Mouse (Mus musculus): ENCODE data around the gene Znrf1. TPM values are rescaled to one million over a fixed set of nuclear protein-coding genes. Genes with fewer than 3 reads are reported as not detected.

Gene Znrf1
- polyA plus RNA-seq, 1 experiment from 2014 or later, result 64.8 TPM

DNA sequence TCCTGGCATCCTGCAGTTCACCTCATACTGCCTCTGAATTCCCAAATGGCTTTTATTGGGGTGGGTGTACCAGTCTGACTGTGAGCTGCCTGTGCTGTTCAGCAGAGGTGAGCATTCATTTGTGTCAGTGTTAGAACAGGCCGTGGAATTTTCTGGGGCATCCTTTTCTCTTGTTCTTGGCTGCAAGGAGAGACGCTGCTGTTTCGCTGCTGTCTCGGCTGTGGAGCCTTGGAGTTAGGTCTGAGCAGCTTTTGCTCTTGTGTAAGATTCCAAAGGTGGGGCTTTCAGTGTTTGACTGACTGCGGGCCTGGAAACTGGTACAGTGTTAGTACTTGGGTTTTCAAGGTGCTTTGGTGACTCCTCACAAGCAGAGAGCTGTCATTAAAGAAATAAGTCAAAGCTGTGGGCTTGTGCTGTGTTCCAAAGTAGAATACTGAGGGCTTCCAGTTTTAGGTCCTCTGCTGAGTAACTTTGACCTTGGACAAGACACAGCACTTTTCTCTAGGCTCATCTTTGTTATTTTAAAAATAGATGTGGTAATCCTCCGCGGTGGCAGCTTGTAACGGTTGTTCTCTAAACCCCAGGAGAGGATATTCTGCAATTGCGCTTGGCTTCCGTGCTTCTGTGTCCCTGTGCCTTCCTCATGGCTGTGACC is 3.7 kb downstream of the Znrf1 start:
- DNase-seq (ENCODE audit: low spot score), result no peak
- H3K27me3 ChIP-seq (ENCODE audit: control insufficient read depth, insufficient read depth, low read length), result no peaks in the 10 kb centered on the region
- 75% methylated on average over 10 of the region's 10 CpGs for WGBS

DNA sequence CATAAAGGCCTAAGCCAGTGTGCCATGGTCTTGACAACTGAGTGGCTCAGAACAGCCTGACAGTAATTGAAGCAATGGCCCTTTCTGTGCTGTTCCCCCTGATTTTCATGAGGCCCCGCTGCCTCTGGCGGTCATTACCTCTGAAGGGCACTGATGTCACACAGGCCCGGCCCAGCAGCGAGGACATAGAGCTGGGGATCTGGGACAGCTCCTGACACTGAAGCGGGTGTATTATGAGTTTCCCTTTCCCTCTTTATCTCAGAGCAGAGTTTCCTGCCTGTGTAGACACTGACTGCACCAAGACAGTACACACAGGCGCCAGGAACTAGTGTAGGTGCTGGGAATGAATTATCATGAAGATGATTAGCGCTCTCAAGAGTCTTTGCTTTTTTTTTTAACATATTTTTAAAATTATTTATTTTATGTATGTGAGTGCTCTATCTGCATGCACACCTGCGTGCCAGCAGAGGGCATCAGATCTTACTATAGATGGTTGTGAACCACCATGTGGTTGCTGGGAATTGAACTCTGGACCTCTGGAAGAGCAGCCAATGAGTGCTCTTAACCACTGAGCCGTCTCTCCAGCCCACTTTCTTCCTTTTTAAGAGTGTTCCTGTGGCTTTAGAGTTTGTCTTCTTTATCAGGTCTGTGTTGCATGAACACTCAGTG is 7.9 kb downstream of the Znrf1 start:
- 94% methylated on average over 9 of the region's 9 CpGs for WGBS
- Histone ChIP-seq H3K4me2 (ENCODE audit: low read depth) (no peak overlapping the region), H3K4me3 (ENCODE audit: low read depth, low read length) (no peak overlapping the region), H3K27me3 (ENCODE audit: control insufficient read depth, insufficient read depth, low read length) (no peaks in the 10 kb centered on the region), H3K9ac (ENCODE audit: low read length) (no peak overlapping the region), H3K9me3 (ENCODE audit: control insufficient read depth, low read length) (no peaks in the 10 kb centered on the region), H3K27ac (ENCODE audit: low read depth, low read length) (no peak overlapping the region), H3K36me3 (ENCODE audit: control insufficient read depth, insufficient read depth, low read length) (0 out of 2 replicates have a peak, but pooled peaks cover 2% of the 10 kb centered on the region), H3K4me1 (ENCODE audit: control insufficient read depth, insufficient read depth, low read length) (peaks cover 14% of the 10 kb centered on the region)
- no peak for ATAC-seq (ENCODE audit: insufficient read depth, low FRiP score, low TSS enrichment)
- DNase-seq (ENCODE audit: low spot score), result no peak

More for the DNA sequence above, 3.7 kb downstream of the Znrf1 start:
- no peak overlapping the region for H3K27ac ChIP-seq (ENCODE audit: low read depth, low read length)
- ATAC-seq (ENCODE audit: insufficient read depth, low FRiP score, low TSS enrichment), result no peak
- peaks cover 26% of the 10 kb centered on the region for H3K4me1 ChIP-seq (ENCODE audit: control insufficient read depth, insufficient read depth, low read length)
- H3K36me3 ChIP-seq (ENCODE audit: control insufficient read depth, insufficient read depth, low read length), result 0 out of 2 replicates have a peak, but pooled peaks cover 2% of the 10 kb centered on the region
- H3K9me3 ChIP-seq (ENCODE audit: control insufficient read depth, low read length), result no peaks in the 10 kb centered on the region
- H3K4me3 ChIP-seq (ENCODE audit: low read depth, low read length), result peak overlapping the region; percentile 12; the same call in 1 of the 2 replicates
- H3K4me2 ChIP-seq (ENCODE audit: low read depth), result peak overlapping the region; percentile 87
- H3K9ac ChIP-seq (ENCODE audit: low read length), result peak overlapping the region; percentile 29; the same call in 1 of the 2 replicates

DNA sequence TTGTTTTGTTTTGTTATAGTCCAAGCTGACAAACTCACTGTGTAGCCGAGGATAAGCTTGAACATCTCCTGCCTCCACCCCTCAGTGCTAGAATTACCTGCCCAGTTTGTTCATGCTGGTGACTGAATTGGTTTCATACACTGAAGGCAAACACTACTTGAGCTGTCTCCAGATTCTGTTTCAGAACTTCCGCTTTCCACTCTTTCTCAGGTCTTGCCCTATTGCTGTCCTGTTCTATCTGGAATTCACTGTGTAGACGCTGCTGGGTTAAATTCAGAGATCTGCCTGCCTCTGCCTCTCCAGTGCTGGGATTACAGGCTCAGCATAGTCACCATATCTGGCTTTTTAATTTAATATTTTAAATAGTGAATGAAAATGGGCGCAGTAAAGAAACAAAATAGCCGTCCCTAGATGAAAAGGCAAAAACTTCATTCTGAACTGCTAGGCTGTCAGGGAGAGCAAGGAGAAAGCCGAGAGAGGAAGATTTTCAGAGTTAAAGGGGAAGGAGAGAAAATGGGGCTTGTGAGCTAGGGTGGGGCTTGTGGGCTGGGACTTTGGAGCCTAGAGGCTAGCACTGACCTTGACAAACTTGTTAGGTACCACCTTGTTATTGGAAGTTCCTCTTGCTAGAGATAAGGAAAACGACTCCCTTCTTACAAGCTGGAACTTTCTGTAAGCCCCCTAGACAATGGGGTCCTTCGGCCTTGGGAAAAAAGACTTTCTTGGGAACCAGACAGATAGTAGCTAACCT is 9.7 kb downstream of the Znrf1 start:
- H3K4me1 ChIP-seq (ENCODE audit: control insufficient read depth, insufficient read depth, low read length), result peaks cover 5% of the 10 kb centered on the region
- H3K27ac ChIP-seq (ENCODE audit: low read depth, low read length), result no peak overlapping the region
- no peaks in the 10 kb centered on the region for H3K27me3 ChIP-seq (ENCODE audit: control insufficient read depth, insufficient read depth, low read length)
- no peak overlapping the region for H3K4me3 ChIP-seq (ENCODE audit: low read depth, low read length)
- no peaks in the 10 kb centered on the region for H3K9me3 ChIP-seq (ENCODE audit: control insufficient read depth, low read length)
- no peak for DNase-seq (ENCODE audit: low spot score)
- no peak for ATAC-seq (ENCODE audit: insufficient read depth, low FRiP score, low TSS enrichment)
- WGBS, result 91% methylated on average over 8 of the region's 8 CpGs
- no peak overlapping the region for H3K4me2 ChIP-seq (ENCODE audit: low read depth)
- H3K9ac ChIP-seq (ENCODE audit: low read length), result no peak overlapping the region
- 0 out of 2 replicates have a peak, but pooled peaks cover 2% of the 10 kb centered on the region for H3K36me3 ChIP-seq (ENCODE audit: control insufficient read depth, insufficient read depth, low read length)

DNA sequence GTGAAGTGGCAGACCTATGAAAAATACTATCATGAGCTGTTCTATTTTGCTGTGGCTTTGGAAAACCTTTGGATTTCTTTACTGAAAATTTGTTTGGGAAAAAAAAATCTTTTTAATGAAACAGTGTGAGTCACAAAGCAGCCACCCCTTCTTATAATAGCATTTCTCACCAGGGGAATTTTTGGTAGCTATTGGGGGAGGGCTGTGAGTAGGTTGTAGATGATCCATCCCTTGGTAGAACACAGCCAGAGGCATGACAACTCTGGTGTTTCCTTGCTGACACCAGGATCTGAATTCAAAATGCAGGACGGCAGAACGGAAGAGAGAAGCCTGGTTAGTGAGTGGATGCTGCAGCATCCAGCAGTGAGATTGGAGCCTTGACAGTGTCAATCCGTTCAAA is 11.2 kb downstream of the Znrf1 start:
- Histone ChIP-seq H3K36me3 (ENCODE audit: control insufficient read depth, insufficient read depth, low read length) (0 out of 2 replicates have a peak, but pooled peaks cover 2% of the 10 kb centered on the region), H3K4me3 (ENCODE audit: low read depth, low read length) (no peak overlapping the region), H3K4me1 (ENCODE audit: control insufficient read depth, insufficient read depth, low read length) (0 out of 2 replicates have a peak, but pooled peaks cover 3% of the 10 kb centered on the region), H3K9me3 (ENCODE audit: control insufficient read depth, low read length) (no peaks in the 10 kb centered on the region), H3K27ac (ENCODE audit: low read depth, low read length) (no peak overlapping the region), H3K4me2 (ENCODE audit: low read depth) (no peak overlapping the region), H3K9ac (ENCODE audit: low read length) (no peak overlapping the region), H3K27me3 (ENCODE audit: control insufficient read depth, insufficient read depth, low read length) (no peaks in the 10 kb centered on the region)
- ATAC-seq (ENCODE audit: insufficient read depth, low FRiP score, low TSS enrichment) (no peak), DNase-seq (ENCODE audit: low spot score) (no peak)
- 91% methylated on average over 3 of the region's 3 CpGs for WGBS

DNA sequence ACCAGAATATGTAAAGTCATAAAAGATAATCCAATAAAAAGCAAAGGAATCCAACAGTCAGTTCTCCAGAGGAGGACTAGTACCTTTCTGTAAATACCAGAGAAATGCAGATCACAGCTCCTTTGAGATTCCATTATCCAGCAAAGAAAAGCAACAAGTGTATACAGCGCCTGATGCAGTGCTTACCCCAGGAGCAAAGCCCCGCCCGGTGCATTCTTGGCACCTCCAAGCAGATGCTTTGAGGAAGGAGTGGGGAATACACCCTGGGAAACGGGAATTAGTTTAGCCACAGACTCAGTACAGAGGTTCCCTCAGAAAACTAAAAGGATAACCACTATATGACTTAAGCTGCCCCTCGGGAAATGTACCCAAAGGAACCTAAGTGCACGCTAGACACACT is 12.3 kb downstream of the Znrf1 start:
- no peak overlapping the region for H3K4me3 ChIP-seq (ENCODE audit: low read depth, low read length)
- ATAC-seq (ENCODE audit: insufficient read depth, low FRiP score, low TSS enrichment) (no peak), DNase-seq (ENCODE audit: low spot score) (no peak)
- no peak overlapping the region for H3K4me2 ChIP-seq (ENCODE audit: low read depth)
- no peaks in the 10 kb centered on the region for H3K27me3 ChIP-seq (ENCODE audit: control insufficient read depth, insufficient read depth, low read length)
- H3K4me1 ChIP-seq (ENCODE audit: control insufficient read depth, insufficient read depth, low read length), result 0 out of 2 replicates have a peak, but pooled peaks cover 3% of the 10 kb centered on the region
- H3K27ac ChIP-seq (ENCODE audit: low read depth, low read length), result no peak overlapping the region
- 84% methylated on average over 6 of the region's 6 CpGs for WGBS
- 0 out of 2 replicates have a peak, but pooled peaks cover 2% of the 10 kb centered on the region for H3K36me3 ChIP-seq (ENCODE audit: control insufficient read depth, insufficient read depth, low read length)
- no peak overlapping the region for H3K9ac ChIP-seq (ENCODE audit: low read length)
- no peaks in the 10 kb centered on the region for H3K9me3 ChIP-seq (ENCODE audit: control insufficient read depth, low read length)

DNA sequence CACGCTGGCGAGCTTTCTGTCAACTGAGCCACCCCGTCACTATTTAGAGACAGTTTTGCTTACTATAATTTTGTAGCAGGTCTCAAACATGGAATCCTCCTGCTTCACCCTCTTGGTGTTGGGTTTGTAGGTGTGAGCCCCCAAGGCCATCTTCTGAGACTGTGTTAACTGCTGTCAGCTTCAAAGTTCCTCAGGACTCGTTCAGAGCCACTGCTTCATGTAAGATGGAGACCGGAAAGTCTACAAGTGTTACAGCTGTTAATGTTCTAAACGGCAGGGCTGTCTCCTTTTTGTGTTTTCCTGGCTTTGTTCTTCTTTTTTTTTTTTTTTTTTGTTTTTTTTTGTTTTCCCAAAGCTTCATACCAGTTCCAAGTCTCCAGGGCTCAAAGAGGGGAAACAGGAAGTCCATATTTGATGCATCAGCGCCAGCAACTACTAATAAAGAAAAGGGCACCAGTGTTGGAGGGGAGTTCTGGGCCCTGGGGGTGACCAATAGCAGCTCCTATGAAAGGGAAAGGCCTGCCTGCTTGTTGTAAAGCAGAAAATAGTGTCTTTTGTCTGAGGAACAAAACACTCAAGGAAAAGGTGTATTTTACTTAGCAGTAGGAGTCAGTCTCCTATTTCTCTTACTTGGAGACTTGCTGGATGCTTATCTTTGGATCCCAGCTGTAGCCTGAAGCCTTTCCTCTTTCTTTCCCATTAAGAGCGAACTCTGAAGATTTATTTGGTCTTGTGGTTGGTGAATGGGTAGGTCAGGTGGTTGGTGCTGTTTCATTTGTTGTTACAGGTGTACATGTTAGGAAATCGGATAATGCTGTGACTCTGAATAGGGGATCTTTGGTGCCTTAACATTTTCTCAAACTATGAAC is 14.3 kb downstream of the Znrf1 start:
- WGBS, result 65% methylated on average over 9 of the region's 9 CpGs
- DNase-seq (ENCODE audit: low spot score) (no peak), ATAC-seq (ENCODE audit: insufficient read depth, low FRiP score, low TSS enrichment) (no peak)
- Histone ChIP-seq H3K4me2 (ENCODE audit: low read depth) (no peak overlapping the region), H3K9ac (ENCODE audit: low read length) (no peak overlapping the region), H3K27me3 (ENCODE audit: control insufficient read depth, insufficient read depth, low read length) (no peaks in the 10 kb centered on the region), H3K27ac (ENCODE audit: low read depth, low read length) (no peak overlapping the region), H3K4me3 (ENCODE audit: low read depth, low read length) (no peak overlapping the region), H3K9me3 (ENCODE audit: control insufficient read depth, low read length) (no peaks in the 10 kb centered on the region), H3K36me3 (ENCODE audit: control insufficient read depth, insufficient read depth, low read length) (no peaks in the 10 kb centered on the region), H3K4me1 (ENCODE audit: control insufficient read depth, insufficient read depth, low read length) (peaks cover 7% of the 10 kb centered on the region; the same call in 1 of the 2 replicates)

DNA sequence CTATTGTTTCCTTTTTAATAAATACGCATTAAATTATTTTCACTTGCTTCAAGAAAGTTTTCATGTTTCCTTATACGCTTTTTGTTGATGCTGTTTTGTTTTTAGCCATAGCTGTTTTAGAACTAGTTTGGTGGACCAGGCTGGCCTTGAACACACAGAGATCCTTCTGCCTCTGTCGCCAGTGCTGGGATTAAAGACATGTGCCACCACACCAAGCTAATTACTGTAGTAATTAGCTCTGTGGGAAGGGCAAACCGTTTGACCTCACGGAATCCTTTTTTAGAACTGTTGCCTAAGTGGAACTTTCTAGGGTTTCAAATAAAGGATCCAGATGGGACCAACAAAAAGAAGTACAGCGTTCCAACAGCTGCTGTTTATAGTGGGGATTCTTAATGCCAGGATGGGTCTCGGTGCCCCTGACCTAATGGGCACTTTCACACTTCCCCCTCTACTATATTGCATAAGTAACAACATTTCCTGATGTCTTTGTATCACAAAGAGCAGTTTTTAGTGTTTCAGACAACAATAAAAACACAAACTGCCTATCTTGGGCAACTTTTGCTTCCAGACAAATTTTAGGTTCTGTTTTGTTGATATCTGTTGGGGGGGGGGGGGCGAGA is 15.7 kb downstream of the Znrf1 start:
- Histone ChIP-seq H3K4me3 (ENCODE audit: low read depth, low read length) (no peak overlapping the region), H3K4me1 (ENCODE audit: control insufficient read depth, insufficient read depth, low read length) (peaks cover 10% of the 10 kb centered on the region; the same call in 1 of the 2 replicates), H3K9me3 (ENCODE audit: control insufficient read depth, low read length) (no peaks in the 10 kb centered on the region), H3K36me3 (ENCODE audit: control insufficient read depth, insufficient read depth, low read length) (no peaks in the 10 kb centered on the region), H3K4me2 (ENCODE audit: low read depth) (no peak overlapping the region), H3K27me3 (ENCODE audit: control insufficient read depth, insufficient read depth, low read length) (no peaks in the 10 kb centered on the region), H3K27ac (ENCODE audit: low read depth, low read length) (no peak overlapping the region), H3K9ac (ENCODE audit: low read length) (no peak overlapping the region)
- DNase-seq (ENCODE audit: low spot score) (no peak), ATAC-seq (ENCODE audit: insufficient read depth, low FRiP score, low TSS enrichment) (no peak)
- 81% methylated on average over 8 of the region's 8 CpGs for WGBS

DNA sequence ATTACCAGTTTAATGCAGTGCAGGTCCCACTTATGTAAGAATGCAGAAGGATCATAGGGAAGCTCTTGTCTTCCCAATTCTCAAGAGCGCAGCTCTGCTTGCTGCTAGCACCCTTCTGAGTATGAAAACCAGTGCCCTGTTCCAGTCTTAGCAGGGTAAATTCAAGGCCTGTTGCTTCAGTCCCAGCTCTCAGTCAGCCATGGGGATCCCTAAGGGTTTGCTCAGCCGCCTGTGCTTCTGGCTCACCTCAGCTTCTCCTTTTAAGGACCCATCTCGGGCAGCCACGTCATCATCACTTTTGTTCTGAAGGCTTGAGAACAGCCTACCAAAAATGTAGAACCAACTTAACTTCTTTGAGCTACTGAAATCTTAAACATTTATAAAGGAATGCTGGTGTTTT is 25.9 kb downstream of the Znrf1 start:
- no peak overlapping the region for H3K27ac ChIP-seq (ENCODE audit: low read depth, low read length)
- no peak overlapping the region for H3K4me3 ChIP-seq (ENCODE audit: low read depth, low read length)
- H3K36me3 ChIP-seq (ENCODE audit: control insufficient read depth, insufficient read depth, low read length), result no peaks in the 10 kb centered on the region
- H3K4me1 ChIP-seq (ENCODE audit: control insufficient read depth, insufficient read depth, low read length), result no peaks in the 10 kb centered on the region; the same call in 1 of the 2 replicates
- WGBS, result 94% methylated on average over 4 of the region's 4 CpGs
- H3K4me2 ChIP-seq (ENCODE audit: low read depth), result no peak overlapping the region
- no peak overlapping the region for H3K9ac ChIP-seq (ENCODE audit: low read length)
- H3K9me3 ChIP-seq (ENCODE audit: control insufficient read depth, low read length), result no peaks in the 10 kb centered on the region
- H3K27me3 ChIP-seq (ENCODE audit: control insufficient read depth, insufficient read depth, low read length), result no peaks in the 10 kb centered on the region
- no peak for DNase-seq (ENCODE audit: low spot score)
- ATAC-seq (ENCODE audit: insufficient read depth, low FRiP score, low TSS enrichment), result no peak
